Mouse (Mus musculus) liver, adult 2 months (tissue): ENCODE data around the gene Clk1. TPM values are rescaled to one million over a fixed set of nuclear protein-coding genes. Genes with fewer than 3 reads are reported as not detected.

Source experiments
- DNase-seq: peaks from one replicate; pipeline ENCODE4 v3.0.0-alpha.2; 2011; ENCODE audit warnings: low read depth, low spot score; ENCODE audit errors: extremely low read depth
- H3K27ac ChIP-seq: fragments of 200-500 bp; replicated peaks from 2 replicates; pipeline ENCODE4 v1.5.1; 2012; ENCODE audit warnings: low read depth, mild to moderate bottlenecking, control low read depth, inconsistent platforms, low read length; ENCODE audit not compliant: insufficient read depth
- H3K27me3 ChIP-seq: fragments of 200-500 bp; 2 replicates; pipeline ENCODE4 v1.6.1; 2012; ENCODE audit warnings: mild to moderate bottlenecking, moderate library complexity, low read length, inconsistent platforms; ENCODE audit not compliant: control insufficient read depth, insufficient read depth
- H3K36me3 ChIP-seq: fragments of 200-500 bp; 2 replicates; pipeline ENCODE4 v1.6.1; 2012; ENCODE audit warnings: low read length, inconsistent platforms; ENCODE audit not compliant: control insufficient read depth, insufficient read depth
- H3K4me1 ChIP-seq: fragments of 200-500 bp; 2 replicates; pipeline ENCODE4 v1.6.1; 2011; ENCODE audit warnings: low read length; ENCODE audit not compliant: control insufficient read depth, insufficient read depth
- H3K4me3 ChIP-seq: fragments of 200-500 bp; 2 replicates; pipeline ENCODE4 v1.5.1; 2011; ENCODE audit warnings: low read depth, mild to moderate bottlenecking, control low read depth, low read length, moderate library complexity; ENCODE audit not compliant: insufficient read depth
- H3K79me2 ChIP-seq: fragments of 200-500 bp; 2 replicates; pipeline ENCODE4 v1.6.1; 2012; ENCODE audit warnings: inconsistent platforms, mild to moderate bottlenecking, low read length, moderate library complexity; ENCODE audit not compliant: control insufficient read depth, insufficient read depth
- H3K9ac ChIP-seq: fragments of 200-500 bp; 2 replicates; pipeline ENCODE4 v1.6.1; 2012; ENCODE audit warnings: low read depth, mild to moderate bottlenecking, control low read depth, inconsistent platforms, low read length
- CTCF ChIP-seq: fragments of 200-500 bp; IDR thresholded peaks from 2 replicates; pipeline ENCODE4 v1.5.1; 2011; ENCODE audit warnings: low read depth, low read length, control low read depth
- POLR2A ChIP-seq: fragments of 200-500 bp; IDR thresholded peaks from 2 replicates; pipeline ENCODE4 v1.6.1; 2011; ENCODE audit warnings: low read length, control low read depth; ENCODE audit not compliant: insufficient read depth; ENCODE audit errors: extremely low read depth
- WGBS: fragments of 180-500 bp; shearing (Covaris S2); methylation state at CpG from one replicate; pipeline ENCODE4 v1.1.7; 2018; 5-methylcytosine and 5-hydroxymethylcytosine counted together
- polyA plus RNA-seq: library from polyadenylated mRNA; depleted of rRNA; stranded (reverse); fragments of >200 nt; gene quantifications from 2 replicates; pipeline ENCODE4 v1.2.3, GENCODE M21; 2012
- total RNA-seq: library from RNA; depleted of rRNA; stranded (reverse); fragments of >200 nt; gene quantifications from 2 replicates; pipeline ENCODE4 v1.2.3, GENCODE M21; 2014

Gene Clk1
- total and polyA plus RNA-seq, 2 experiments = 23.0 to 163 TPM

DNA sequence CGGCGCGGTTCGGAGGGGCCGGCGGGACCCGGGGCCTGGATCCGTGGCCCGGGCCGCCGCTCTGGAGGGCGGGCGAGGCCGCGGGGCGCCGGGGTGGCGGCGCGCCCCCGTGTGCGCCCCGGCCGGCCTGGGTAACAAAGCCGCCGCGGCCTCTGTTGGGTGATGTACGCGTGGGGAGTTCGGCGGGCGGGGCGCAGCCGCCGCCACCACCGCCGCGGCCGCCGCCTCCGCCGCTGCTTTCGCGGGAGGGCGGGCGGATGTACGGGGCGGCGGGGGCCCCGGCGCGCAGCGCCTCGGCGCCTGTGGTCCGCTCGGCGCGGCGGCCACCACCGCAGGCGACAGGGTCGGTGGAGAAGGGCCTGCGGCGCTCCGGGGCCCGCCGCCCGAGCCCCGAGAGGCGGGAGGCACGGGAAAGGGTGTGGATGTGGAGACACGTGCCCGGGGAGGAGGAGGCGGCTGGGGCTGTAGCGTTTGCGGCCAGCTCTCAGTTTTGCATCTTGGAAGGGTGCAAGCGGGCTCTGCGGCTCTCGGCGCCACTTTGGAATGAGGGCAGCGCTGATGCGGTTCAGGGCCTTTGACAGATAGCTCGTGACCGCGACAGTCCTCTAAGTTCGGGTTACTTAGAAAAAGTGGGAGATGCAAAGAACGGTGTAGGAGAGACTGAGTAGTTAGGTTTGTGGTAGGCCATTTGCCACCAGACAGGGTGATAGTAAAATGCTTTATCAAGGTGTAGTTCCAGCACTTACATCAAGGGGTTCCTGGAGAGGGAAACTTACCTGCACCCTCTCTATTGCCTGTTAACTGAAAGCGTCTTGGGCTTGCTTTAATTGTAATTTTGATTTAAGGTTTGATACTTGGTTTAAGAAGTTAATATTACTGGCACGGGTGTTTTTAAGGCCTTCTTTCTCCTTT, 30.3 kb downstream of the Clk1 start:
- H3K4me3 ChIP-seq = peak overlapping the region; percentile 96
- peak; percentile 44 for DNase-seq
- peaks cover 9% of the 10 kb centered on the region; the same call in 1 of the 2 replicates for H3K79me2 ChIP-seq
- 1% methylated on average over 83 of the region's 90 CpGs for WGBS
- TF ChIP-seq CTCF (no peak), POLR2A (no peak)
- no peaks in the 10 kb centered on the region for H3K27me3 ChIP-seq
- H3K27ac ChIP-seq = peak overlapping the region; percentile 77
- peaks cover 31% of the 10 kb centered on the region for H3K36me3 ChIP-seq
- H3K9ac ChIP-seq = peak overlapping the region; percentile 96
- peaks cover 5% of the 10 kb centered on the region for H3K4me1 ChIP-seq

GRCm38 (mm10) chr1:58392652-58393283, 31.1 kb downstream of the Clk1 start, which contains the start of gene Bzw1:
Bzw1 (plus strand) TSS chr1:58392898.
- H3K4me3 ChIP-seq = peak within 1 kb of the TSS; percentile 96
- H3K27ac ChIP-seq = peak within 1 kb of the TSS; percentile 100
- H3K27me3 ChIP-seq = no peaks in the 10 kb centered on the region
- H3K9ac ChIP-seq = peak within 1 kb of the TSS; percentile 99
- TF ChIP-seq CTCF = no peak
- peak; percentile 85 for TF ChIP-seq POLR2A
- peak; percentile 81 for DNase-seq
- peaks cover 9% of the 10 kb centered on the region; the same call in 1 of the 2 replicates for H3K79me2 ChIP-seq
- H3K36me3 ChIP-seq = peaks cover 23% of the 10 kb centered on the region
- H3K4me1 ChIP-seq = peaks cover 5% of the 10 kb centered on the region
- under 1% methylated on average over 56 of the region's 61 CpGs for WGBS

GRCm38 (mm10) chr1:58392268-58392651, 31.6 kb downstream of the Clk1 start:
- Histone ChIP-seq H3K4me1 (peaks cover 5% of the 10 kb centered on the region), H3K4me3 (peak overlapping the region; percentile 96), H3K79me2 (peaks cover 9% of the 10 kb centered on the region; the same call in 1 of the 2 replicates), H3K9ac (peak overlapping the region; percentile 99), H3K36me3 (peaks cover 19% of the 10 kb centered on the region), H3K27me3 (no peaks in the 10 kb centered on the region), H3K27ac (peak overlapping the region; percentile 100)
- 2% methylated on average over 16 of the region's 16 CpGs for WGBS
- DNase-seq = peak; percentile 50
- no peak for TF ChIP-seq CTCF
- no peak for TF ChIP-seq POLR2A

GRCm38 (mm10) chr1:58391421-58392267, 32.2 kb downstream of the Clk1 start:
- peaks cover 9% of the 10 kb centered on the region; the same call in 1 of the 2 replicates for H3K79me2 ChIP-seq
- TF ChIP-seq POLR2A (no peak), CTCF (no peak)
- 28% methylated on average over 19 of the region's 19 CpGs for WGBS
- H3K4me1 ChIP-seq = peaks cover 5% of the 10 kb centered on the region
- peak overlapping the region; percentile 96 for H3K4me3 ChIP-seq
- no peak for DNase-seq
- peak overlapping the region; percentile 100 for H3K27ac ChIP-seq
- no peaks in the 10 kb centered on the region for H3K27me3 ChIP-seq
- H3K9ac ChIP-seq = peak overlapping the region; percentile 99
- H3K36me3 ChIP-seq = peaks cover 15% of the 10 kb centered on the region

DNA sequence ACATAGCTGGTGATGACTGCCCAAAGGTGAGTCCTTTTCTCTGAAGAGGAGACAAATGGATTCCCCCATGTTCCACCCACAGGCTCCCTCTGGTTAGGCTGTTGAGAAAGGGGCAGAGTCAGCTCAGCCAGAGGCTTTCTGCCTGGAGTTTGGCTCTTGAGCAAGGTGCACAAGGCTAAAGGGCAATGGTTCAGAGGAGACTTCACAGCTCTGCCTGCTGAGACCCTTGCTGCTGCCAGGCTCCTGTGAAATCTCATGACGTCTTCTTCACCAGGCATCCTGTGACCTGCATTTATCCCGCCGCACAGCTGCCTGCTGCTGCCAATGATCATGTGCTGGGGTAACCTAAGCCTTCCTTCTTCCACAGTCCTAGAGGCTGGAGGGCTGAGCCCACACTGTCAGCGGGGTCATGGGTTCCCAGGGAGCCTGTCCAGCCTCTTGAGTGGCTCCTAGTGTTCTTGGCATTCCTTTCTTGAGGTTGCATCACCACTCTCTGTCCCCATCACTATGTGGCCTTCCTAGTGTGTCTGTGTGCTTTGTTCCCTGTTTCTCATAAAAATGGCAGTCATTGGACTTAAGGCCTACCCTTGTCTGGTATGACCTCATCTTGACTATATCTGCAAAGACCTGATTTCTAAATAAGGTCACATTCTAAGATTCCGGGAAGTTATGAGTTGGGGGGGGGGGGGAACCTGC, 41.1 kb downstream of the Clk1 start:
- no peak for TF ChIP-seq POLR2A
- TF ChIP-seq CTCF = no peak

More for the DNA sequence above, 41.1 kb downstream of the Clk1 start:
- 53% methylated on average over 5 of the region's 5 CpGs for WGBS
- no peak overlapping the region for H3K4me3 ChIP-seq
- H3K9ac ChIP-seq = no peak overlapping the region
- peak; percentile 66 for DNase-seq
- no peaks in the 10 kb centered on the region for H3K36me3 ChIP-seq
- no peaks in the 10 kb centered on the region for H3K79me2 ChIP-seq
- H3K27me3 ChIP-seq = no peaks in the 10 kb centered on the region
- H3K4me1 ChIP-seq = peaks cover 5% of the 10 kb centered on the region
- peak overlapping the region; percentile 41; the same call in 1 of the 2 replicates for H3K27ac ChIP-seq
